Mouse (Mus musculus) limb, embryonic 11.5 days (tissue): ENCODE measurements around the gene Evi5l. TPM values are rescaled to one million over a fixed set of nuclear protein-coding genes. Genes with fewer than 3 reads are reported as not detected.

Source experiments
- ATAC-seq: fragments of 200-750 bp; cut with Nextera tagmentation; 2 replicates; pipeline ENCODE4 v1.8.0; 2017; ENCODE audit warnings: low read depth; ENCODE audit not compliant: insufficient number of reproducible peaks, low FRiP score, low TSS enrichment
- DNase-seq: peaks from one replicate; pipeline ENCODE4 v3.0.0-alpha.2; 2015; ENCODE audit warnings: low spot score
- H3K27ac ChIP-seq: fragments of 300-500 bp; sonication (generic); replicated peaks from 2 replicates; pipeline ENCODE4 v1.5.1; 2014; ENCODE audit warnings: low read depth, mild to moderate bottlenecking, low read length
- H3K27me3 ChIP-seq: fragments of 300-500 bp; sonication (generic); 2 replicates; pipeline ENCODE4 v1.6.1; 2014; ENCODE audit warnings: mild to moderate bottlenecking, low read length, mixed read lengths; ENCODE audit not compliant: control insufficient read depth, insufficient read depth
- H3K36me3 ChIP-seq: fragments of 300-500 bp; sonication (generic); 2 replicates; pipeline ENCODE4 v1.6.1; 2014; ENCODE audit warnings: mild to moderate bottlenecking, low read length, moderate library complexity, mixed read lengths; ENCODE audit not compliant: control insufficient read depth, insufficient read depth
- H3K4me1 ChIP-seq: fragments of 300-500 bp; sonication (generic); 2 replicates; pipeline ENCODE4 v1.6.1; 2014; ENCODE audit warnings: low read length, mixed read lengths; ENCODE audit not compliant: control insufficient read depth, insufficient read depth
- H3K4me2 ChIP-seq: fragments of 300-500 bp; sonication (generic); 2 replicates; pipeline ENCODE4 v1.6.1; 2014; ENCODE audit warnings: low read depth, mild to moderate bottlenecking, moderate library complexity; ENCODE audit not compliant: severe bottlenecking
- H3K4me3 ChIP-seq: fragments of 300-500 bp; sonication (generic); 2 replicates; pipeline ENCODE4 v1.5.1; 2014; ENCODE audit warnings: low read depth, low read length
- H3K9ac ChIP-seq: fragments of 300-500 bp; sonication (generic); 2 replicates; pipeline ENCODE4 v1.6.1; 2014; ENCODE audit warnings: mild to moderate bottlenecking, low read length
- H3K9me3 ChIP-seq: fragments of 300-500 bp; sonication (generic); 2 replicates; pipeline ENCODE4 v1.6.1; 2016; ENCODE audit warnings: low read length; ENCODE audit not compliant: control insufficient read depth
- WGBS: fragments of 180-500 bp; shearing (Covaris S2); extraction: QIAGEN DNeasy Blood & Tissue Kit; methylation state at CpG from one replicate; pipeline ENCODE4 v1.1.7; 2014; 5-methylcytosine and 5-hydroxymethylcytosine counted together
- polyA plus RNA-seq: library from polyadenylated mRNA; unstranded; fragments of >200 nt; fragmentation: Nextera tagmentation; extraction: Ambion mirVana; gene quantifications from 2 replicates; pipeline ENCODE4 v1.2.1, GENCODE M21; 2014

Evi5l gene
- polyA plus RNA-seq, 1 experiment from 2014 or later = 17.2 TPM

GRCm38 (mm10) chr8:4192305-4192704, 25.9 kb downstream of the Evi5l start:
- DNase-seq = no peak
- no peak for ATAC-seq
- WGBS = 71% methylated on average over 5 of the region's 5 CpGs
- H3K4me2 ChIP-seq = no peak overlapping the region
- no peak overlapping the region for H3K4me3 ChIP-seq
- H3K9me3 ChIP-seq = no peaks in the 10 kb centered on the region
- no peak overlapping the region for H3K9ac ChIP-seq
- no peaks in the 10 kb centered on the region for H3K4me1 ChIP-seq
- H3K27me3 ChIP-seq = no peaks in the 10 kb centered on the region
- H3K27ac ChIP-seq = no peak overlapping the region
- H3K36me3 ChIP-seq = no peaks in the 10 kb centered on the region

- Histone ChIP-seq H3K4me1 (no peaks in the 10 kb centered on the region), H3K27me3 (no peaks in the 10 kb centered on the region), H3K9me3 (no peaks in the 10 kb centered on the region), H3K4me3 (no peak overlapping the region), H3K36me3 (no peaks in the 10 kb centered on the region), H3K9ac (no peak overlapping the region), H3K27ac (no peak overlapping the region), H3K4me2 (no peak overlapping the region)
- DNase-seq = peak; percentile 88
- ATAC-seq = peak; percentile 82
- 6% methylated on average over 18 of the region's 18 CpGs for WGBS
Measured at GRCm38 (mm10) chr8:4192807-4193587, 26.6 kb downstream of the Evi5l start.

- no peaks in the 10 kb centered on the region for H3K4me1 ChIP-seq
- H3K27me3 ChIP-seq = no peaks in the 10 kb centered on the region
- no peaks in the 10 kb centered on the region for H3K9me3 ChIP-seq
- ATAC-seq (no peak; the same call in 1 of the 2 replicates), DNase-seq (no peak)
- no peak overlapping the region for H3K4me2 ChIP-seq
- H3K9ac ChIP-seq = no peak overlapping the region
- H3K27ac ChIP-seq = no peak overlapping the region
- no peaks in the 10 kb centered on the region for H3K36me3 ChIP-seq
- H3K4me3 ChIP-seq = no peak overlapping the region
- 54% methylated on average over 7 of the region's 7 CpGs for WGBS
Measured at GRCm38 (mm10) chr8:4193588-4193894, 27.2 kb downstream of the Evi5l start.

GRCm38 (mm10) chr8:4201321-4201720, 35.0 kb downstream of the Evi5l start:
- no peak for DNase-seq

GRCm38 (mm10) chr8:4205246-4206123, 39.1 kb downstream of the Evi5l start:
- peaks cover 40% of the 10 kb centered on the region for H3K27me3 ChIP-seq
- H3K27ac ChIP-seq = no peak overlapping the region
- DNase-seq (peak; percentile 47), ATAC-seq (peak; percentile 22; the same call in 1 of the 2 replicates)
- H3K36me3 ChIP-seq = no peaks in the 10 kb centered on the region; the same call in 1 of the 2 replicates
- no peaks in the 10 kb centered on the region for H3K9me3 ChIP-seq
- peak overlapping the region; percentile 32; the same call in 1 of the 2 replicates for H3K9ac ChIP-seq
- WGBS = 8% methylated on average over 38 of the region's 38 CpGs
- peak overlapping the region; percentile 19 for H3K4me3 ChIP-seq
- peak overlapping the region; percentile 25 for H3K4me2 ChIP-seq
- H3K4me1 ChIP-seq = 0 out of 2 replicates have a peak, but pooled peaks cover 4% of the 10 kb centered on the region

More at GRCm38 (mm10) chr8:4201321-4201720, 35.0 kb downstream of the Evi5l start:
- WGBS = 79% methylated on average over 2 of the region's 2 CpGs
- Histone ChIP-seq H3K9me3 (no peaks in the 10 kb centered on the region), H3K27me3 (peaks cover 24% of the 10 kb centered on the region), H3K9ac (no peak overlapping the region), H3K4me3 (no peak overlapping the region), H3K4me1 (0 out of 2 replicates have a peak, but pooled peaks cover 4% of the 10 kb centered on the region), H3K27ac (no peak overlapping the region), H3K4me2 (no peak overlapping the region), H3K36me3 (no peaks in the 10 kb centered on the region)
- ATAC-seq = no peak

- Histone ChIP-seq H3K4me1 (0 out of 2 replicates have a peak, but pooled peaks cover 4% of the 10 kb centered on the region), H3K9ac (0 out of 2 replicates have a peak overlapping the region, but pooled peaks have one; percentile 32), H3K4me3 (peak overlapping the region; percentile 19; the same call in 1 of the 2 replicates), H3K27ac (no peak overlapping the region), H3K9me3 (no peaks in the 10 kb centered on the region), H3K36me3 (no peaks in the 10 kb centered on the region; the same call in 1 of the 2 replicates), H3K27me3 (peaks cover 40% of the 10 kb centered on the region), H3K4me2 (peak overlapping the region; percentile 25)
- ATAC-seq (no peak), DNase-seq (peak; percentile 28)
- 9% methylated on average over 44 of the region's 44 CpGs for WGBS
Measured at GRCm38 (mm10) chr8:4206182-4207015, 40.0 kb downstream of the Evi5l start.

GRCm38 (mm10) chr8:4207016-4207350, 40.6 kb downstream of the Evi5l start:
- Histone ChIP-seq H3K27ac (no peak overlapping the region), H3K4me3 (no peak overlapping the region), H3K9me3 (no peaks in the 10 kb centered on the region), H3K4me1 (0 out of 2 replicates have a peak, but pooled peaks cover 4% of the 10 kb centered on the region), H3K27me3 (peaks cover 40% of the 10 kb centered on the region), H3K4me2 (no peak overlapping the region), H3K9ac (no peak overlapping the region), H3K36me3 (no peaks in the 10 kb centered on the region; the same call in 1 of the 2 replicates)
- no peak for ATAC-seq
- DNase-seq = no peak
- 68% methylated on average over 2 of the region's 2 CpGs for WGBS

- H3K27me3 ChIP-seq = peaks cover 34% of the 10 kb centered on the region
- H3K36me3 ChIP-seq = no peaks in the 10 kb centered on the region; the same call in 1 of the 2 replicates
- DNase-seq = no peak
- H3K4me2 ChIP-seq = no peak overlapping the region
- WGBS = 77% methylated on average over 6 of the region's 6 CpGs
- 0 out of 2 replicates have a peak, but pooled peaks cover 4% of the 10 kb centered on the region for H3K4me1 ChIP-seq
- no peaks in the 10 kb centered on the region for H3K9me3 ChIP-seq
- H3K9ac ChIP-seq = no peak overlapping the region
- ATAC-seq = no peak
- H3K4me3 ChIP-seq = no peak overlapping the region
- H3K27ac ChIP-seq = no peak overlapping the region
Measured at GRCm38 (mm10) chr8:4211097-4211496, 44.7 kb downstream of the Evi5l start.
